Mouse (Mus musculus): Measurements from ENCODE around the gene Zim1. TPM values are rescaled to one million over a fixed set of nuclear protein-coding genes. Genes with fewer than 3 reads are reported as not detected.

Gene Zim1
- 0.52 TPM for polyA plus RNA-seq (2014; fragmentation: Illumina TruSeq; extraction: RNeasy Lipid Tissue Mini Kit (QIAGEN cat#74804); ENCODE audit: low replicate concordance)

GRCm38 (mm10) chr7:6696241-6697045 lies at the start of gene Zim1:
TSS of gene Zim1 (minus strand) at chr7:6696450.

DNA sequence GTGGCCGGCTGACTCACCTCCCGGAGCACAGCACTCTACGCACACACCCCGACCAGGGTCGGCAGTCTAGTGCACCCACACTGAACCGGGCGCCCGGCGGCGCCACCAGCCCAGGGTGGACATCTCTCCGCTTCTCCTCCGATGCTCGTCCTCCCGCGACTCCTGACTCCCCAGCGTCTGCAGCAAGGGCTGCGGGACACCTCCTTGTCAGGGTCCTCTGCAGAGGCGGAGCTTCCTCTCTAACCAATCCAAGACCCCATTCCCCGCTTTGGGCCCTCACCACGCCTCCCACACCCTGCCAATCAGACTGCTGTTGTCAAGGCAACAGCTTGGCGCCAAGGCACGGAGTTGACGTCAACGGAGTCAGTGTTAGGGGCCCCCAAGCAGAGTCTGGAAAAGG lies 34.0 kb upstream of the Zim1 start, which contains the start of the genes Peg3 and Usp29:
Peg3 (minus strand) TSS at position 191 of the 400 bp plus-strand sequence.
Usp29 (plus strand) TSS at position 338 of the 400 bp plus-strand sequence.

Other genes with a start within 250 kb of the Zim1 start
- not detected for gene Olfr1336, start 240.3 kb downstream of the Zim1 start, polyA plus RNA-seq (2014; fragmentation: Illumina TruSeq; extraction: RNeasy Lipid Tissue Mini Kit (QIAGEN cat#74804); ENCODE audit: low replicate concordance)
- not detected for gene Olfr1346, start 229.3 kb downstream of the Zim1 start, polyA plus RNA-seq (2014; fragmentation: Illumina TruSeq; extraction: RNeasy Lipid Tissue Mini Kit (QIAGEN cat#74804); ENCODE audit: low replicate concordance)
- gene Olfr5, start 209.5 kb downstream of the Zim1 start, polyA plus RNA-seq (2014; fragmentation: Illumina TruSeq; extraction: RNeasy Lipid Tissue Mini Kit (QIAGEN cat#74804); ENCODE audit: low replicate concordance), result not detected
- not detected for gene Olfr1347, start 196.7 kb downstream of the Zim1 start, polyA plus RNA-seq (2014; fragmentation: Illumina TruSeq; extraction: RNeasy Lipid Tissue Mini Kit (QIAGEN cat#74804); ENCODE audit: low replicate concordance)
- not detected for gene Olfr1348, start 187.7 kb downstream of the Zim1 start, polyA plus RNA-seq (2014; fragmentation: Illumina TruSeq; extraction: RNeasy Lipid Tissue Mini Kit (QIAGEN cat#74804); ENCODE audit: low replicate concordance)
- gene Olfr1349, start 173.5 kb downstream of the Zim1 start, polyA plus RNA-seq (2014; fragmentation: Illumina TruSeq; extraction: RNeasy Lipid Tissue Mini Kit (QIAGEN cat#74804); ENCODE audit: low replicate concordance), result not detected
- not detected for gene Olfr1350, start 131.6 kb downstream of the Zim1 start, polyA plus RNA-seq (2014; fragmentation: Illumina TruSeq; extraction: RNeasy Lipid Tissue Mini Kit (QIAGEN cat#74804); ENCODE audit: low replicate concordance)
- gene Peg3, start 34.0 kb upstream of the Zim1 start, polyA plus RNA-seq (2014; fragmentation: Illumina TruSeq; extraction: RNeasy Lipid Tissue Mini Kit (QIAGEN cat#74804); ENCODE audit: low replicate concordance), result 8.9 TPM
- 0.74 TPM for gene Usp29, start 34.1 kb upstream of the Zim1 start, polyA plus RNA-seq (2014; fragmentation: Illumina TruSeq; extraction: RNeasy Lipid Tissue Mini Kit (QIAGEN cat#74804); ENCODE audit: low replicate concordance)

Measured in small intestine, adult 10 weeks (tissue).